Mouse (Mus musculus) lung, adult 2 months (tissue): Measurements from ENCODE around the gene Frmd5.

Experiments used
- CTCF ChIP-seq: fragments of 200-500 bp; IDR thresholded peaks from 2 replicates; pipeline ENCODE4 v1.5.1; 2011; ENCODE audit warnings: mild to moderate bottlenecking, low read length, control low read depth; ENCODE audit not compliant: insufficient read depth
- POLR2A ChIP-seq: fragments of 200-500 bp; IDR thresholded peaks from 2 replicates; pipeline ENCODE4 v1.6.1; 2011; ENCODE audit warnings: low read depth, mild to moderate bottlenecking, control low read depth, low read length, borderline replicate concordance; ENCODE audit errors: extremely low read depth

DNA sequence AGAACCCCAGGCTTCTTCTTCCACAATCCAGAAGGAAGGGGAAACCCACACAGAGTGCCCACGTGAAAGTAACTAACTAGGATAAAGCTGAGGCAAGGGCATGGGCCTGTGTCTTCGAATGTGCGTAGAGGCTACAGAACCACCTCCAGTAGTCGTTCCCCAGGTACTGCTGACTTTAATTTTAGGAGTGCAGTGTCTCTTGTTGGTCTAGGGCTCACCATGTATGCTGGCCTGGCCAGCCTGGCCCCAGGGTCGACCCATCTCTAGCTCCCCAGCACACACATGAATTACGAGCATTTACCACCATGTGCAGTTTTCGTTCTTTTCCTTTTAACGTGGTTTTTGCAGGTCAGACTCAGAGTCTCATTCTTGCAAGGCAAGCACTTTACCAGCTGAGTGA lies 83.1 kb downstream of the Frmd5 start:
- TF ChIP-seq CTCF (no peak), POLR2A (no peak)
